Mouse (Mus musculus): ENCODE measurements around the gene Ppil2.

The Ppil2 gene

DNA sequence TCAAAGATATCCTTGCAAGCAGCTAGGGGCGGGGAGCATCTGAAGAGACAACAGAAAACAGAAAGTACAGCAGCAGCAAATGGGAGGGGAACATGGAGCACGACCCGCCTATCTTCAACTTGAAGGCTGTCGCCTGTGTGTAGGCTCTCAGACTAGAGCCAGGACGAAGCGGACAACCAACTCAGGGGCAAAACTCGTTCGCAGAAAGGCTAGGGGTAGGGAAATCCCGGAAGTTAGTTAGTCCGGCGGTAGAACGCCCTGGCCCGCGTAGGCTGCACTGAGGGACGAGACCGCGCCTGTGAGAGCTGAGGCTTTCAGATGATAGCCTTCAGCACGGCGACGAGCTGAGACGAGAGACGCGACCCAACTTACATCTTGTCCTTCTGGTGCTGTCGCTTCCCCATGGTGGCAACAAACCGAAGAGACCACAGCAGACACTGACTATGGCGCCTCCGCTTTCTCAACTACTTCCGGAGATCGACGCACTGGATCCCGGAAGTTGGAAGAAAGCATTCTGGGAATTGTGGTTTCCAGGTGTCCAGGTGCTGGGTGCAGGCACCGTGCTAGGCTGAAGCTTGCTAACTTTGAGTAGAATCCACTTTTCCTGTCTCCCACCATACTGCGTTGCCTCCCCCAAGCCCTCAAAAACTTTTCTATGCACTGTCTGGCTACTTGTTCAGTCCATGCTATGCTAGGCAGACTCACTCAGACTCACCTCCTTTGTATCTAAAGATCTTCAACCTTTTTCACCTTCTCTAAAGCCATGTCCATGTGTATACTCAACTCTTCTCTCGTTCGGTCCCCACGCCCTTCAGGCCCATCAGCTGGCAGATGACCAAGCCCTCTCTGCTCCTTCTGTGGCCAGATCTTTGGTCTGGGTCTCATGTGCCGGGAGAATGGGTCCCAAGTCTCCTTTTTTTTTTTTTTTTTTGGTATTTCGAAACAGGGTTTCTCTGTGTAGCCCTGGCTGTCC lies at the start of gene Ppil2:
Ppil2 (minus strand) TSS at position 487 of the 973 bp plus-strand sequence.
- Histone ChIP-seq H3K36me3 (ENCODE audit: control insufficient read depth, insufficient read depth, low read length, poor library complexity, severe bottlenecking) (peaks cover 3% of the 10 kb centered on the region; the same call in 1 of the 2 replicates), H3K27me3 (ENCODE audit: control insufficient read depth, insufficient read depth, low read length, poor library complexity, severe bottlenecking) (no peaks in the 10 kb centered on the region)
- peak; percentile 81 for DNase-seq (ENCODE audit: low read depth, low spot score)

DNA sequence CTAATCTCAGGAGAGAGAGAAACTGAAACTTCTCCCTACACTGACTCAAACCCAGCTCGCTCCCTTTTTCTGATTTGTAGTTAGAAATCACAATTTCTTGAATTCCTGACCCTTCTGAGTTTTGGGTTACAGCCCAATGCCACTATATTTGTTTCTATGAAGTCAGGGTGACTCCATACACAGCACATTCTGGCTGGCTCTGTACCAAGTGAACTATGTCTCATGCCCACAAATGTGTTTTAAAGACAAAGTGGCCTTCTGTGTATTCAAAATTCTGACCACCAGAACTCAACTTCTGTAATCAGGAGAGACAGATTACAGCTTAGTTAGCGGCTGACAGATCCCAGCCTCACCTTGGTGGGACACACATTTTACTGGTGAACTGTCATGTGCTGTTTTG lies 43.3 kb upstream of the Ppil2 start:
- Histone ChIP-seq H3K27me3 (ENCODE audit: control insufficient read depth, insufficient read depth, low read length, poor library complexity, severe bottlenecking) (no peaks in the 10 kb centered on the region), H3K36me3 (ENCODE audit: control insufficient read depth, insufficient read depth, low read length, poor library complexity, severe bottlenecking) (peaks cover 8% of the 10 kb centered on the region)
- no peak for DNase-seq (ENCODE audit: low read depth, low spot score)

DNA sequence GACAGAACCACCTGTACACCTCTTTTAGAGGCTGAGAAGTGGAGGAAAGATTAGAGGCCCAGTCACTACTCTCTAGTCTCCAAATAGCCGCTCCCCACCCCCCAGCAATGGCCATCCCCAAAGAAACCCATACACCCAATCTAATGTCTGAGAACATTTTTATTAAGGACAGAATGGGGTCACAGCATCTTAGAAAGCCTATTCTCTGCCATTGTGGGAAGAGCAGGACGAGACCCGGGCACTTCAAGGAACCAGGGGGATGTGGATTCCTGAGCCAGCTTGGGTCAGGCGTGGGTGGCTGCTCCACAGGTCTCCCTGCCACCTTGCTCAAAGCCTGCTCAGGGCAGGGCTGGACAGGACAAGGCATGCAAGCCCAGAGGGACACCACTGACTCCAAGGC lies 40.8 kb upstream of the Ppil2 start:
- Histone ChIP-seq H3K36me3 (ENCODE audit: control insufficient read depth, insufficient read depth, low read length, poor library complexity, severe bottlenecking) (peaks cover 6% of the 10 kb centered on the region; the same call in 1 of the 2 replicates), H3K27me3 (ENCODE audit: control insufficient read depth, insufficient read depth, low read length, poor library complexity, severe bottlenecking) (no peaks in the 10 kb centered on the region)
- DNase-seq (ENCODE audit: low read depth, low spot score), result no peak

DNA sequence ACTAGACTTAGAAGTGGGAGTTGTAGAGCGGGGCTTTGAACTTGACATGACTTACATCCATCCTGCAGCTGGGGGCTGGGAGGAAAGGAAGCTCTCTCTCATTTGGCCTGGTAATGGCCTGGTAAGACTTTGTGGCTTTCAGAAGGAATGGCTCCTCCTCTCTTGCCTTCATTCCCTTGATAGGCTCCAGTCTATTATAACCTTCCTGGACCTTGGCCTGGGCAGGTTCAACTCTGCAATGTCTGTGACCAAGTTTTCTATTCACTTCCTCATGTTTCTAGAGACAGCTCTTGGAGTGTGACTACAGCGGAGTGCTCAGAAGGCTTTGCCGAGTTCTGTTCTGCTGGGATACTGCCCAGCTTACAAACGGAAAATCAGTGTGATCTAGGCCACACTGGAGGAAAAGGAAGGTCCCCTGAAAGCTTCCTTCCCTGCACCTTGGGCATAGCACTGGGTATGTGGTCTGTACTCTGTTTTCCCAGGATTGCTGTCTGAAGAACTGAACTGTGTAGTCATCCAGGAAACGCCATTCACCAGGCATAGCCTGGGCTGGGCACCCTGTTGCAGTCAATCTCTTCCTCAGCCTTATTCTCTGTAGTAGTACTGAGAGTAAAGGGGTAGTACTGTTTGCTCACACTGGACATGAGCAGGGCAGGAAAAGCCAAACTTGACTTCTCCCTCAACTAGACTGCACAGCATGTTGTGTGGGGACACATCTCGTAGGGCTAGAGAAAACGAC lies 39.6 kb upstream of the Ppil2 start:
- H3K27me3 ChIP-seq (ENCODE audit: control insufficient read depth, insufficient read depth, low read length, poor library complexity, severe bottlenecking), result no peaks in the 10 kb centered on the region
- no peak for DNase-seq (ENCODE audit: low read depth, low spot score)
- peaks cover 3% of the 10 kb centered on the region; the same call in 1 of the 2 replicates for H3K36me3 ChIP-seq (ENCODE audit: control insufficient read depth, insufficient read depth, low read length, poor library complexity, severe bottlenecking)

DNA sequence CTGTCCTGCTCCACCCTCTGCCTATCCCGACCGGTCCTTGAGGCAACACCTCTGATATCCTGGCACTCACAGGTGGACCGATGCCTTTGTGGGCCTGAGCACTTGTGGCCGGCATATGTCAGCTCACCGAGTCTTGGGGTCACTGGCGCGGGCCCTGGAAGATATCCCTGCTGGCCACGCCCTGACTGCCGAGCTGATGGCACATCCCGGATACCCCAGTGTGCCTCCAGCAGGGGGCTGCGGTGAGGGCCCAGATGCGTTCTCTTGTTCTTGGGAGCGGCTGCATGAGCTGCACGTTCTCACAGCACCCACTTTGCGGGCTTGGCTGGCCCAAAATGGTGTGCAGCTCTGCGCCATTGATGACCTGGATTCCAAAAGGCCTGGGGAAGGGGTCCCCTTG lies 37.0 kb upstream of the Ppil2 start:
- Histone ChIP-seq H3K27me3 (ENCODE audit: control insufficient read depth, insufficient read depth, low read length, poor library complexity, severe bottlenecking) (no peaks in the 10 kb centered on the region), H3K36me3 (ENCODE audit: control insufficient read depth, insufficient read depth, low read length, poor library complexity, severe bottlenecking) (no peaks in the 10 kb centered on the region; the same call in 1 of the 2 replicates)
- peak; percentile 19 for DNase-seq (ENCODE audit: low read depth, low spot score)

DNA sequence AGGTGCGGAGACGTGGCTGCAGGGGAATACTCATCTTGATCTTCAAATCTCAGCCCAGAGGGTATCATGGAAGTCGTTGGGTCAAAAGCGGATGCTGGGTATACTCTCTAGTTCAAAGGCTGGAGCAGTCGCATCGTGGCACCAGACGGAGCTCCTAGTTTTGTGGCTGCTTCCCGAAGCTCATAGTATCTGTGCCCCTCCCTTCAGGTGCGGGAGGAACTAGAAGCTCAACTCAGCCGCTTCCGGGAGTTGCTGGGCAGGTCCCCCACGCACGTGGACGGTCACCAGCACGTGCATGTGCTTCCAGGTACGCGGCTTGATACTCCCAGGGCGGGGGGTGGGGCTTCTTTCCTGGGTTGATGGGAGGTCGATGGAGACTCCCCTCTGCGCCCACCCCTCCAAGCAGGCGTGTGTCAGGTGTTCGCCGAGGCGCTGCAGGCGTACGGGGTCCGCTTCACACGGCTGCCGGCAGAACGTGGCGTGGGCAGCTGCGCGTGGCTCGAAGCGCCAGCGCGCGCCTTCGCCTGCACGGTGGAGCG lies 36.4 kb upstream of the Ppil2 start:
- DNase-seq (ENCODE audit: low read depth, low spot score), result peak; percentile 52
- no peaks in the 10 kb centered on the region for H3K36me3 ChIP-seq (ENCODE audit: control insufficient read depth, insufficient read depth, low read length, poor library complexity, severe bottlenecking)
- no peaks in the 10 kb centered on the region for H3K27me3 ChIP-seq (ENCODE audit: control insufficient read depth, insufficient read depth, low read length, poor library complexity, severe bottlenecking)

DNA sequence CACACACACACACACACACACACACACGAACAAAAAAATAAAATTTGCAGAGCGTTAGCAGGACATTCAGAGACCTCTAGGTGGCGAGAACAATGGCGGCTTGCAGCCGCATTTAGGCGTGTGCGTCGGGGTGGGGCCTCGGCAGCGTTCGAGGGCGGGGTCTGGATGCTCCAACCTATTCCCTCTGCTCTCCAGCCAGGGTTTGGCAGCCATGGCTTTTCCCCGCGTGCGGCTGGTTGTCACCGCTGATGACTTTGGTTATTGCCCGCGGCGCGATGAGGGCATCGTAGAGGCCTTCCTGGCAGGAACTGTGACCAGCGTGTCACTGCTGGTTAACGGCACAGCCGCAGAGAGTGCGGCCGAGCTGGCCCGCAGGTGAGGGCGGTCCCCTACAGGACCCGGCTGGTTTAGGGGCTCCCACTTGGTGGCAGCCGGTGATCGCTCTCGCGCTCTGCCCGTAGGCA lies 35.7 kb upstream of the Ppil2 start, which contains the start of gene Ccdc116:
Ccdc116 (minus strand) TSS at position 458 of the 464 bp plus-strand sequence.
- DNase-seq (ENCODE audit: low read depth, low spot score), result peak; percentile 86
- Histone ChIP-seq H3K27me3 (ENCODE audit: control insufficient read depth, insufficient read depth, low read length, poor library complexity, severe bottlenecking) (no peaks in the 10 kb centered on the region), H3K36me3 (ENCODE audit: control insufficient read depth, insufficient read depth, low read length, poor library complexity, severe bottlenecking) (no peaks in the 10 kb centered on the region)

DNA sequence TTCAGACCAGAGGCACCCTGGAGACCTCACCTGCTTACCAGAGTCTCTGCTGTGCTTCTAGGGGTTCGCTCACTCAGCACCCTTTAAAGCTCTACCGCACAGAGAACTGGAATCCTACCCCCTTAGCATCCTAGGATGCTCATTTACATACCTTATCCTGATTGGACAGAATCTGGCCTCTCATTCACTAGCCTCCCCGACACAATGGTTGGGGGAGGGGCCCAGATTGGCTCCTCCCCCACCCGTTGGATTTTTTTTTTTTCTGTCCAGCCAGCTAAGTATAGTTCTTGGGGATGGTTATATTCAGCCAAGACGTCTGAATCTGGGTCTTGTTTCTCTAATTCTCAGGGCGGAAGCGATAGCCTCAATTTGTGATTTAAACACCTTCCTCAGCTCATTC lies 33.3 kb upstream of the Ppil2 start, which contains the start of gene Ydjc:
Ydjc (plus strand) TSS at position 283 of the 400 bp plus-strand sequence.
- peak; percentile 13 for DNase-seq (ENCODE audit: low read depth, low spot score)
- H3K36me3 ChIP-seq (ENCODE audit: control insufficient read depth, insufficient read depth, low read length, poor library complexity, severe bottlenecking), result no peaks in the 10 kb centered on the region
- H3K27me3 ChIP-seq (ENCODE audit: control insufficient read depth, insufficient read depth, low read length, poor library complexity, severe bottlenecking), result no peaks in the 10 kb centered on the region

DNA sequence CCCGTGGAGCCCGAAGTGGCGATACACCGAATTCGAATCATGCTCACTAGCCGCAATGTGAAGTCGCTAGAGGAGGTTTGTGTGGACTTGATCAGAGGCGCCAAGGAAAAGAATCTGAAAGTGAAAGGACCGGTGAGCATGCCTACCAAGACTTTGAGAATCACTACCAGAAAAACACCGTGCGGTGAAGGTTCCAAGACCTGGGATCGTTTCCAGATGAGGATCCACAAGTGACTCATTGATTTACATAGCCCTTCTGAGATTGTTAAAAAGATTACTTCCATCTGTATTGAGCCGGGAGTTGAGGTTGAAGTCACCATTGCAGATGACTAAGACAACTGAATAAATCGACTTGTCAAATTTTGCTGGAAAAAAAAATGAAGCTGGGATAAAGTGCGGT lies 26.3 kb upstream of the Ppil2 start:
- Histone ChIP-seq H3K27me3 (ENCODE audit: control insufficient read depth, insufficient read depth, low read length, poor library complexity, severe bottlenecking) (no peaks in the 10 kb centered on the region), H3K36me3 (ENCODE audit: control insufficient read depth, insufficient read depth, low read length, poor library complexity, severe bottlenecking) (no peaks in the 10 kb centered on the region)
- no peak for DNase-seq (ENCODE audit: low read depth, low spot score)

DNA sequence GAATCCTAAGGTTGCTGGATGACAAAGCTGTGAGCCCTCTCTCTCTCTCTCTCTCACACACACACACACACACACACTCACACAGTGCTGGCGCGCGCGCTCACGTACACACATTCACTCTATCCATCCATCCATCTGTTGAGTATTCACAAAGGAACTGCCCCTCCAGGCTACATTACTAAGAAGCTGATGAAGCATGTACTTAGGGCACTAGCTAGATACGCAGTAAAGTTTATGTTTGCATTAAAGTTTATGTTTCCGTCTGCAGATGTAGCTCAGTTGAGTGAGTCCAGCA lies 21.8 kb upstream of the Ppil2 start:
- no peaks in the 10 kb centered on the region for H3K36me3 ChIP-seq (ENCODE audit: control insufficient read depth, insufficient read depth, low read length, poor library complexity, severe bottlenecking)
- DNase-seq (ENCODE audit: low read depth, low spot score), result no peak

DNA sequence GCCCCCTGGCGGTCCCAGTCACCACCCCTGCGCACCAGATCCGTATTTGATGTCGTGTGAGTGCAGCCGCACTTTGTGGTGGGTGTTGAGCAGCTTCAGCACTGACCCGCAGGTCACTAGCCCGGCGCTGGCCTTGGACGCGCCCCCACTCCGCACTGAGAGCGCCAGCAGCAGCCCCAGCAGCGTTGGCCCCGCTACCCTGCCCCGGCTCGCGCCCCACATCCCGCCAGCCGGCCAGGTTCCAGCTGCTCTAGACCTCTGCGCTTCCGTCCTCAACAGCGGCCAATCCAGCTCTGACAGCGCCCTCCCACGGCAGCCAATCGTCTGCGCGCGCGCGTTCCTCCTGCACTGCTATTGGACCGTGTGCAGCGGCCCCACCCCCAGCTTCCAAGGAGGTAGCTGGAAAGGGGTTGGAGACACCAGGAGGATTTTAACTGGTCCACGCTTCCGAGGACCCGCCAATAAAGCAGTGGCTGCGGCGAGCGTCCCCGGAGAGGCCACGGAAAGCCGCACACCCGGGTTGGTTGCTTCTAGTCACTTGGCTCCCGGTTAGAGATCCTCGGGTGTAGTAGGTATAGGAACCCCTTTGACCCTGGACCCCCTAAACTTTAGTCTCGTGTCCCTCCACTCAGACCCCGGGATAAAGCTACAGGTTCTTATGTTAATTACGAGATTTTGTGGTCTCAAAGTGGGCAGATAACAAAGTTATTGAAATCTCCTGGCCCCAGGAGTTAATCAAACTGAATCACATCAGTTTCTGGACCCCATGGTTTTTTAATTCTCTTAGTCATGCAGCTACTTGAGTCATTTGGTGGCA lies 21.2 kb upstream of the Ppil2 start, which contains the start of gene Sdf2l1:
Sdf2l1 (minus strand) TSS at position 295 of the 817 bp plus-strand sequence.
- peak; percentile 94 for DNase-seq (ENCODE audit: low read depth, low spot score)
- Histone ChIP-seq H3K27me3 (ENCODE audit: control insufficient read depth, insufficient read depth, low read length, poor library complexity, severe bottlenecking) (no peaks in the 10 kb centered on the region), H3K36me3 (ENCODE audit: control insufficient read depth, insufficient read depth, low read length, poor library complexity, severe bottlenecking) (no peaks in the 10 kb centered on the region)

More for the DNA sequence above, 21.8 kb upstream of the Ppil2 start:
- H3K27me3 ChIP-seq (ENCODE audit: control insufficient read depth, insufficient read depth, low read length, poor library complexity, severe bottlenecking), result no peaks in the 10 kb centered on the region

DNA sequence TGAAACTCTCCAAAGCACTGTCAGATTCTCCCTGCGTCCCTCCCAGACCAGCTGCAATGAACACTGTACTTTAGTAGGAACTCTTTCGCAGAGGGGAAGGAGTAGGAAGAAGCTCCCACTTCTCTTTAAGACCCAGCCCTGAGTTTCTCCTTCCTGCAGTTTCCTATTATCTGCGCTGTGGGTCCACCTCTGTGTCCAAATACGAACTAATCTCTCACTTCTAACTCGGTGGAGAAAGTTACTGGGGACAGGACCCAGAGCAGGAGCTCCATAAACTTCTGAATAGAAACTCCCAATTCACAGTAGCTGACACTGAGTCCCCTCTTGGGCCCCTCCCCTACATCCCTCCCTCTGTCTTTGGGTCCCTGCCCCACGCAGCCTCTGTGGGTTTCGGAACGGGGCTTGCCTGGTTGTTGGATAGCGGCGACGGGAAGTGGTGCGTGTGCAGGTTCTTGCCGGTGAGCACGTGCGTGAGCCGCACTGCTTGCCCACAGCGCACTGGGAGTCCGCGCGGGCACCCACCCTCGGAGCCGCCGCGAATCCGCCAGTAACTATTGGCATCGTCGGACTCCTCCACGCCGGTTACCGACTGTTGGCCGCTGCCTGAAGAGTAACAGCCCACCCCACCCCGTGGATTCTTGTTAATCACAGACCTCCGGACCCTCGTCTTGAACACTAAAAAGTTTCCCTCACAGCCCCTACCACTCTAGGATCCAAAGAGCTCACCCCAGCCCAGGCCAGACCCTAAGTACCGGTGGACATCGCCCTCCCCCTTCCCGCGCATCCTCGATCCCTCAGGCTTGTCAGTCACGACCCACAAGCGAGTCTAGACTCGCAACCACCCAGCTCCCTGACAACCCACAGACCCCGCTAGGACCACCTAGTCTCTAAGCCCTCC lies 20.4 kb upstream of the Ppil2 start:
- DNase-seq (ENCODE audit: low read depth, low spot score), result peak; percentile 49
- no peaks in the 10 kb centered on the region for H3K27me3 ChIP-seq (ENCODE audit: control insufficient read depth, insufficient read depth, low read length, poor library complexity, severe bottlenecking)
- no peaks in the 10 kb centered on the region for H3K36me3 ChIP-seq (ENCODE audit: control insufficient read depth, insufficient read depth, low read length, poor library complexity, severe bottlenecking)

DNA sequence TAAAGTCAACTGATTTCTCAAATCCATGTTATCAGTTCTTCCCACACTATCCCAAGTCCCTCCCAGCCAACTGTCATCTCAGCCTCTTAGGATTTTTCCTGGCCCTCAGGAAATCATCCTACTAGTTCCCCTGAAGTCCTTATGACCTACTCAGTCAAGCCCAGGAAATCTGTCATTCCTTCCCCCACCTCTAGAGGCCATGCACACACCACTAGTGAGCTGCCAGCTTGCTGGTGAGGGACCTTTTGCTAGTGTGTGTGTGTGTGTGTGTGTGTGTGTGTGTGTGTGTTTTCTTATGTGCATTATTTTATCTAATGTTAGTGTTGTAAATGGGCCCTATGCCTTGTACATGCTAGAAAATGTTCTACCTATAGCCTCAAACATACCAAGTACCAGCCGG lies 16.2 kb upstream of the Ppil2 start:
- Histone ChIP-seq H3K36me3 (ENCODE audit: control insufficient read depth, insufficient read depth, low read length, poor library complexity, severe bottlenecking) (no peaks in the 10 kb centered on the region), H3K27me3 (ENCODE audit: control insufficient read depth, insufficient read depth, low read length, poor library complexity, severe bottlenecking) (no peaks in the 10 kb centered on the region)
- peak; percentile 78 for DNase-seq (ENCODE audit: low read depth, low spot score)

All from splenic B cell, adult 2 months (primary cell).